Mouse (Mus musculus): Measurements from ENCODE around the gene Gm9780.
"Not testable (repeated sequence)": the region's sequence is repeated elsewhere in the genome, so short reads cannot be mapped to it uniquely, and the experiment has no call there.

DNA sequence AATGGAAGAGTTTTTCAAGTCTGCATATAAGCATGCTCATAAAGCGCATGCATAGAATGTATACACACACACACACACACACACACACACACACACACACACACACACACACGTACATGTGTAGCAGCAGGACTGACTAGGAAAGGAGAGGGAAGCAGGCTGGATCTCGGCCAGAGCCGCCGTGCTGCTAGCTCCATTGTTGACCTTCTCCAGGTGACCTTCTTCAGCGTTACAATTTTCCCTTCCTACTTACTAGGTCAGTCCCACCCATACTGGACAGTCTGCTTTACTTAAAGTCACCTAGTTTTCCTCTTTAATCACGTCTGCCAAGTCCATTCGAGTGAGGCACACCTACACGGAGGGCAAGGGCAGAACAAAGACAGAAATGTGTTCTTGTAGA is 60.6 kb downstream of the Gm9780 start:
- not testable (repeated sequence) for TF ChIP-seq CTCF (IDR thresholded peaks at IDR 0.05; ENCODE audit: control insufficient read depth, insufficient read depth, low read length); POLR2A (IDR thresholded peaks at IDR 0.05; ENCODE audit: borderline replicate concordance, control insufficient read depth, low read depth, low read length)
